Mouse (Mus musculus) adipocyte (in vitro differentiated cells): ENCODE measurements around the gene Limch1.
A peak's percentile ranks its signal among the peaks of the same experiment; 100 is the strongest.

ENCODE experiments used
- DNase-seq: peaks from one replicate; pipeline ENCODE4 v3.0.0-alpha.2; 2016; ENCODE audit warnings: low spot score

Gene Limch1

DNA sequence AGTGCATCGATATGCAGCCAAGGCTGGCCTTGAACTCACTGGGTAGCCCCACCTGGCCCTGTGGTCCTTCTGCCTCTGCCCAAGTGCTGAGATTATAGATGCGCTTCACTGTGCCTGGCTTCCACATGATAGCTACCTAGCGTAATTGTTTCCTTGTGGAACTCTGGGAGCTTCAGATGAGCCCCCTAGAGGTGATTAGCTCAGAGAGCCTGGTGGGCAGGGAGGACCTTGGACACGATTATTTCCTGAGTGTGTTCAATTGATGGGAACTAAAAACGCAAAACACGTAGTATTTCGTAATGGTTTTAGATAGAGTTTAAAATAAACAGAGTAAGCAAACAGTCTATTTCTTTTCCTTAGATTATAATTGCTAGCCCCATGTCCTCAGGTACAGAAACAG, 287.0 kb downstream of the Limch1 start:
- no peak for DNase-seq

DNA sequence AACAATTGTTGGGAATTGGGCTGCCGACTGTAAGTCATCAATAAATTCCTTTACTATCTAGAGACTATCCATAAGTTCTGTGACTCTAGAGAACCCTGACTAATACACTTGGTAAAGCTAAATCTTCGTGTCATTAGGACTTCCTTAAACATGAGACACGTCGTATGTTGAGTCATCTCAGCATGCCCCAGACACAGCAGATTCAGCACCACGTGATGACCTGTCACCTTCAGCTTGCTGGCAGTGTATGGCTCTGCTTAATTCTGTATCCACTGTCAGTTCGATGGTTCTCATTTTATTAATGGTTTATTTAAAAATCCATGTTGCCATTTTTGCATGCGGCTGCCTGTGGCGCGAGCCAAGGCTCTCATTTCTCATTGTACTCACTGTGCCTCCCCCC, 298.3 kb downstream of the Limch1 start:
- no peak for DNase-seq

DNA sequence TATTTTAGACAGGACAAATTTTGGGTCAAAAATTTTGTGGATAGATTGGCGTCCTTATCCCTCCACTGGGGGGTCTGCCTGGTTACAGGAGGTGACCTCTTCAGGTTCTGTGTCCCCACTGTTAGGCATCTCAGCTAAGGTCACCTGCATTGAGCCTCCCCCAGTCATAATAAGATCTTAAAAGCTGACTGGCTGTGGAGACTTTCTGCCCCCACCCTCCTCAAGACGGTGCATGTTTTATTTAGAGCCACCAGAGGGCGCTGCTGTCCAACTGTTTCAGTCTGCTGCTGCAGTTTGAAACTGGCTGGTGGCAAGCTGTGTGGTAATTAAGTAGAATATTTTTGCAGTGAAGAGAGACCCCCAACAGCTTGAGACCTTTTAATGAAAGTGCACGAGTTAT, 302.4 kb downstream of the Limch1 start:
- DNase-seq = peak; percentile 78

DNA sequence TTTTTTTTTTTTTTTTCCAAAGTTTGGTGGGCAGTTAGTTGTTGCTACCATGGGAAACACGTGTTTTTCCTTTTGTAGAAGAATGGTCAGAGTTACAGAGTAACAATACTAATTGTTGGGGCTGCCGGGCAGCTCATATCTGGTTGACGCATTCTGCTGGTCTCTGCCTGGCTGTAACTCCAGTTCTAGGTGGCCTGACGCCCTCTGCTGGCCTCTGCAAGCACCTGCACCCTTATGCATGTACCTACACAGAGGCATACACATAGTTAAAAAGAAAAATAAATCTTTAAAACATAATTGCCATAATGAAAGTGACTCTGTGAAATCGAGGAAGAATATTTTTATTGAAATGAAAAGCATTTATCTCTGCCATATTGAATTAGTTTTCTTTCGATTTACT, 312.2 kb downstream of the Limch1 start:
- no peak for DNase-seq

DNA sequence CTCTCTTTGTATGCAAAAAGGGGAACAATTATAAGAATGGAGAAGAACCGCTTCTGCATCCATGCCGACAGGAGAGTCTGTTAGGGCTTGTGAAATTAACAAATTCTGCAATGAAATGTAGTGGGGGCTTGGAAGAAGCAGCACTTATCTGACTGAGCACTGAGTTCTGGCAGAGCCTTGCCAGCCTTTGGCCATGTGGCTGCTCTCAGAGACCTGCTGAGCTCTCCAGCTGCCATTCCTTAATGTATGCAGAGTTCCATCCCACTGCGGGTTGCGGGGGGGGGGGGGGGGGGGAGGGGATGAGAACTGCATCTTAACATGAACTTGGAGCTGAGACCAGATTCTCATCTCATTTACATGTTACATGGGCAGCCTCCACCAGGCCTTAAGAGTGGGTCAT, 314.9 kb downstream of the Limch1 start:
- DNase-seq = no peak

DNA sequence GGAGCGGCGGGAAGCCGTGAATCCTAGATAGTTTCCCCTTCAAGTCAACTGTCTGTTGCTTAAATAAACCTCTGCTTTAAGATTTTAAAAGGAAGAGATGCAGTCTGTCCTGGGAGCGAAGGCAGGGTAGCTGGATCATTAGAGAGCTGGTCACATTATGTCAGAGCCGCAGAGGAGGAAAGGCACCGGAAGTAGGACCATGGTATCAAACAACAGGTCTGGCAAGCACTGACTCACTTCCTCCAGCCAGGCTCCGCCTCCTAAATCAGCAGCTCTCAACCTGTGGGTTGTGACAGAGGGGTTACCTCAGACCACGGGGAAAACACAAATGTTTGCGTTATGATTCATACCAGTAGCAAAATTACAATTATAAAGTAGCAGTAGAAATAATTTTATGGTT, 318.0 kb downstream of the Limch1 start:
- DNase-seq = no peak

DNA sequence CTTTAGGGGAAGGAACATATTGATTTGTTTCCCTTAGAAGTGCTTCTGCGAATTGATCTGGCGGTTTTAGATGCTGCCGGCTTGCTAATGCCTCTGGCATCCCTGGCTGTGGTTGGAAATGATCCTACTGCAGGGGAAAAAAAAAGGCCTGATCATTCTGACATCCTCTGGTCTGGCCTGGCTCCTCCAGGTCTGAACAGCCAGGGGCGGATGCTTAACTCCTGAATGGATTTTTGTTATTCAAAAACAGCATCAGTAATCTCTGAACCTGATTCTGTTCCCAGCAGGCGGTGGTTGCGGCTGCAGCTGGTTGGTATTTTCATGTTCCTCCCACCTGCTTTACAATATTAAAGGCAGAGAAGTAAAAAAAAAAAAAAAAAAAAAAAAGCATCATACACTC, 337.5 kb downstream of the Limch1 start:
- DNase-seq = no peak

DNA sequence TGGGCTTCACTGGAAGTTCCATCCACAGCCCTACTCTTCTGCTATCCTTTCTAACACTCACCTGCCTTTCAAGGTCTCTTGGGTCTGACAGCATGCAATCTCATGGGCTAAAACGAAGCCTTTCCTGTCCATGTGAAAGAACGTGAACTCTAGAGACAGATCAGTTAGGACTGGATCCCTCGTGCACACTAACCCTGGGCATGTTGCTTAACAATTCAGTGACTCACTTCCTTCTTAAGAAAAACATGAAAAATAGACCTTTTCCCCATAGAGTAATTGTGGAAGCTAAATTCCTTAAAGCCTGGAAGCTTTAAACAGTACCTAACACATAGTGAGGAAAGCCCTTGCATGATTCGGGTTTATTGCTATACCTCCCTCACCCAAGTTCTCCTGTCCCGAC, 345.2 kb downstream of the Limch1 start:
- peak; percentile 24 for DNase-seq

DNA sequence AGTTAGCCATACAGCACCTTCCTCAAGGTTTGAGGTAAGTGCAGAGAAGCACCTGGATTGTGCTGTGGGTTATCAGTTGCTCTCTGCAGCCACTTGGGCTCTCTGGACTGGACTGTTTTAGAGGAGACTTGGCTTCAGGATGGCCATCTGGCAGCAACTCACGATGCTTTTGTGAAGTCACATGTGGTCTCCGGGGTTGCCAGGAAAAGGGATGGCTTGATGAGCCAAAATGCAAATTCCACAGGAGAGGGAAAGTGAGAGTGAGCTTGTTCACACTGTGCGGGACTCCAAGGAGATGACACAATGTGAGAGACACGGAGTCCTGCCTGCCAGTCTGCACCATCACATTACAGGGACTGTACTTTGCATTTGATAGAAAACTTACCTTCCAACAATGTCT, 346.1 kb downstream of the Limch1 start:
- DNase-seq = peak; percentile 36

DNA sequence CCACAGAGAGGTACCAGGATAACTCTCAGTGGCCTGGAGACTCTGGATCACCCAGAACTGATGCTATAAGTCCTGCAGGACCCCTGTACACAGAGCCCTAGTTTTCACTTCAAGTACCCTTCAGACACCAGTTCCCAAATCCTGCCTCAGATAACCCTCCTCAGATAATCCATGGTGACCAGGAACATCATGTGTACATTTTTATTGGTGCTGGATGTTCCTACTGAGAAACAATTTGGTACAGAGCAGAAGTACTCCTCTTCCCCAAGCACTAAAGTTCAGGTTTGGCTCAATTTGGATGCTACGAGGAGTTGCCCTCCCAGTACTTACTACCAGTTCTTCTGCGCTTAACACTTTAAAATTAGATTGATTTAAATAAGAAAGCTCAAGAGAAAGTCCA, 348.4 kb downstream of the Limch1 start:
- no peak for DNase-seq

DNA sequence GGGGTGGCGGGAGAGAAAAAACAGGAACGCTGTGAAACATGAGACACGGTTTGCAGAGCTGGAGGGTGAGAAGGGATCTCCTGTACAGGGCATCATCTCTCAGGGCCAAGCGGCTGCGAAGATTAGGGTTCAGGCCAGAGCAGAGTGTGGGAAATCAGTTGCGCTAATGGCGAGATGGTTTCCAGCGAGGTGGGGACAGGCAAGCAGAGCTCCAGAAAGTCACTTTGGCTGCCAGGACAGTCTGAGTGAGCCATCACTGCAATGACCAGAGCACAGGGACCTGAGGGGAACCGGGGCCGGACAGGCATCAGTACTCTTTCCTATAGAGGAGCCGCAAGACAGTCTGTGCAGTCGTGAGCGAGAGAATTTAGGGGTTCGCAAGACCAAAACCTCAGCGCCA, 349.5 kb downstream of the Limch1 start:
- no peak for DNase-seq

DNA sequence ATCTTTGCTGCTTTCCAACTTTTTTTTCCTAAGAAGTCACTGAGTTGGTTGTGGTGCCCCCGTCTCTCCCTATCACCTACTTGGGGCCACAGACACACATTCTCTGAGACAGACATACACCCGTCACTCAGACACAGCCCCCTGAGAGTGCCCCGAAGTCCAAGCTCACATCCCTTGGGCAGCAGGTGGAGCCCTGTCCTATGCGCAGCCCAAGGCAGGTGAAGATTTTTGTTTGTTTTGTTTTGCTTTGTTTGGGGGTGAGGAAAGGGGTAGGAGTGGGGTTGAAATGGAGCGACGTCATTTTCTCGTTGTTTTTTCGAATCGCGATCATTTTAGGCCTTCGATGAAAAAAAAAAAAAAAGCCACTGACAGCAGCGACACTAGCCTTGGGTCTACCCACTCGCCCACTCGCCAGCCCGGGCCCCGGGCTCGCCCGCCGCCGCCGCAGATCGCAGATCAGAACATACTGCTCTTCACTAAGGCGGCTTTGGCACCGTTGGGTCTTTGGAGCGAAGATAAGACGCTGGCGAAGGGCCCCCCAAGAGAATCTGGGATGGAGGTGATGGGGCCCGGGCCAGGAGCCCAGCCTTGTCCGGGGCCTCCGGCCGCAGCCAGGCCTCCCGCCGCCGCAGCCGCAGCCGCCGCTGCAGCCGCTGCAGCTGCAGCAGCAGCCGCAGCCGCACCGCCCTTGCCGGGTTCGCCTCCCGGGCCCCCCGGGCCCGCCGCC, 350.2 kb downstream of the Limch1 start:
- no peak for DNase-seq

DNA sequence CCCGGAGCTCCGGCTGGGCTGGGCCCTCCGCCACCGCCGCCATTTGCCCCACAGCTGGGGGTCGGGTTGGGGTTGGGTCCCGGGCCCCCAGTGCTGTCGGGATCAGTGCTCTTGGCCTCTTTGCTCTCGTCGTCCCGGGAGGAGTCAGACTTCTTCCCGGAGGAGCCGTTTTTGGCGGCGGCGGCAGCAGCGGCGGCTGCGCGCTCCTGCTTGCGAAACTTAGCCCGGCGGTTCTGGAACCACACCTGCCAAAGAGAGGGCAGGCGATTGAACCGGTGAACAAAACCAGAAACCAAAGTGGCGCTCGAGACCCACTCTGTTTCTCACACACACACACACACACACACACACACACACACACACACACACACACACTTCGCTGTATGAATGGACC, 350.7 kb downstream of the Limch1 start:
- DNase-seq = no peak

DNA sequence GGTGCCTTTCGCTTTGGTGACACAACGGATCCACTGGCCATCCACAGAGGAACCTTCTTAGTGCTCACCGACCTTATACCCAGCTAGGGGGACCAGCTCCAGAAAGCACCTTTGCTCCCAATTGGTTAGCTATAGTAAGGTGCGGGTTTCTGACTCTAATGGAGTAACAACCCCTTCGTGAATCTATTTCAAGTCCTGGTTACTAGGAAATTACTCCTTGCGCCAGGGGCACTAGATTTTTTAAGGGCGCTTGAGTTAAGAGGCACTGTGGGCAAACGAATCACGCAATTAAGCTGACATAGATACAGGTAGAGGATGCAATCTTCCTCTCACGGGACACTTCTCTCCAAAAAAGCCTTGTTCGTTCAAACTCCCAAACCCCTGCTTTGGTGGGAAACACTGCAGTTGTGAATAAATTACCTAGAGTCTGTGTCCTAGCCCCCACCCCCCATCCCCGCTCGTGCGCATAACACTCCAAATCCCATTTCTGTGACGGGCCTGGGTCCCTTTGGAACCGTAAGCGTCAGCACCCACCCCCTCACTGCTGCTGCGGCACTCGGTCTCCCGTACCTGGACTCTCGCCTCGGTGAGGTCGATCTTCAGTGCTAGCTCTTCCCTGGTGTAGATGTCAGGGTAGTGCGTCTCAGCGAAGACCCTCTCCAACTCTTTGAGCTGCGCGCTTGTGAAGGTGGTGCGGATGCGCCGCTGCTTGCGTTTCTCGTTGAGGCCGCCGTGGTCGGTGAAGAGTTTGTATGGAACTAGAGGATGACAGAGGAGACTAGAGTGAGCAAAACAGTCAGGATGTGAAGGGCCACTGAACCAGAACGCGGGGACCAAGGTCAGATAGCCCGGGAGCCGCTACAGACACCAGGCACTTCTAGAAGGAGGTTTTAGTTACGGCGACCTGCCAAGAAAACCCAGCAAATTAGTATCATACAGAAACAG, 351.8 kb downstream of the Limch1 start:
- no peak for DNase-seq

DNA sequence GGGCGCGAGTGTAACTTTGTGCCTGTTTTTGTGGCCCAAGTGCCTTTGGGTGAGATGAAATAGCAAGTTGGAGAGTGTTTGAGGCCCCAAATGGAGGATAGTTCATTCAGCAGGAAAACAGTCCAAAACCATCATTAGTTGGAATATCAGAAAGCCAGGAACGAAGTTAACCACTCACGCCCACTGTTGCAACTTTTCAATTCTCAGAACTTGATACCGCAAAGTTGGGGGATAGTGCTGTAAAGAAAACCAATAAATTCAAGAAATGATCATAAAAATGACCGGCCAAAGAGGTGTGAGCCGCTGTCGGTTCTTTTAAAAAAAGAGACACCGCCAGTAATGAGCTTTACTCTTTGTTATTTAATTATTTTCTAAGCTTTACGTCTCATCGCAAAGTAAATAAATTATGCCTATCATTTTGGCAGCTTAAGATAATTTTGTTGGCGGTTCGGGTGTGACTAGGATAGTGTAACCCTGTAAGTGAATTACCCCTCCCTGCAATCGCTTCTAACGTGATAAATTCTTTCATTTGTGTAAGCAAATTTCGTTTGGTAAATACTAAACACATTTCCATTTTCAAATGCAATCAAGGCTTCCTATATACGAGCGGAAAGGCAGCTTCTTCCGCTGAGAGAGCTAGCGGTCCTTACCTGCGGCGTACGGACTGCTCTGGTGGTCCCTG, 352.6 kb downstream of the Limch1 start:
- DNase-seq = no peak

DNA sequence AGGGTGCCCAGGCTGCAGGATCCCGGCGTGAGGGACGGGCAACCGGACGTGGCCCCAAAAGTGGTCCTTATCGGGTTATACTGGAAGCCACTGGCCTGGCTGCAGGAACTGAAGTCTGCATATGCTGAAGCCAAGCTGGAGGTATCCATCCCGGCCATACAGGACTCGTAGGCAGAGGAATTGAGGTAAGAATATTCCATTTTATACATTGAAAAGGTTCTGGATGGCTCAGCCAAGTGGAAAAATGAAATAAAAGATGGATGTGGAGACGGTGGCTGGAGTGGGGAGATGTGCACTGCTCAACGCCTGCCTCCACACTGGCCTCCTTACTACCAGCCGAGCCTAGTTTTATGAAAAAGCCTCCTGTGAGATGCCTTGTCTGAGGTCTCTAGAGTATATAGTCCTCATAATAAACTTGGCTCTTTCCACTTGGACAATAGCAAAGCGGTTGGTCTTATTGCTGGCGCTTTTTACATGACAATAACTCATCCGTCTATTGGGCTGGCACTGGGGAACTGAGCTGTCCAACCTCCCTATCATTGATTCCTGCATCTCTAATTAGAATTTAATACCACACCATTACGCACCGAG, 353.2 kb downstream of the Limch1 start, which contains the start of gene Phox2b:
Phox2b (minus strand) TSS at position 569 of the 591 bp plus-strand sequence.
- DNase-seq = no peak

DNA sequence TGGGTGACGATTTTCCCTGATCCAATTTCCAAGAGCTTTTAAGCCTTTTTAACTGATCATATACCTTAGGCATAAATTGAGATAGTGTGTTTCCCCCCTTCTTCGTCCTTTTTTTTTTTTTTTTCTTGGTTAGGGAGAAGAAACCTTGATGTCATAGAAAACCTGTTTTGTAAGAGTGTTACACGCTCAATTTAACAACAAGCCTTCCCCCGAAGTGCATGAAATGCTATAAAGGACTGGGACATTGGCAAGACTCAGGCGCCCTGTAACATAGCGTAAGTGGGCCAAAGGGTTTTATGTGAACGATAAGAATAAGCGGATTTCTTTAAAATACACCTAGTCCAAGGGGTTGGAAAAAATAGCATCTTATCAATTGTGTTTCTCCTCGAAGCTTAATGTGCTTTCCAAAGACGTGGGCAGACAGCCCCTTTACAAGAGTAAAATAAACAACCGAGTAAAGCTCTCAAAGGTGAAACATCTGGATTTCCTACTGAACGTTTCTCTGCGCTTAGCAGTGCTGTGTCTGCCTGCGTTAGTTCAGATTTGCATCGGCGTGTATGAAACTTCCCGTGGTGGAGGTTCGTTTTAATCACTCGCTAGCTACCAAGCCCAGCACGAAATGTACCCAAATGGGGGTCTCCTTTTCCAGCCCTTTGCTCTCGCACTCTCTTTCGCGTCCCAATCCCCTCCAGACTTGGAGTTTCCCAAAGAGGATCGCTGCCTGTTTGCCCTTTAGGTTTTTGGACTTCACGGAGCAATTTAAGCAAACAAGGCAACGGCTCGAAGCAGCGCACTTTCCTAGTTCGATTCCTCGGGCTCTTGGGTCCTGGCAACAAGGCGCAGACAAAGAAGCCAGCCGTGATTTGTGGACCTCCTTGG, 354.0 kb downstream of the Limch1 start:
- no peak for DNase-seq

DNA sequence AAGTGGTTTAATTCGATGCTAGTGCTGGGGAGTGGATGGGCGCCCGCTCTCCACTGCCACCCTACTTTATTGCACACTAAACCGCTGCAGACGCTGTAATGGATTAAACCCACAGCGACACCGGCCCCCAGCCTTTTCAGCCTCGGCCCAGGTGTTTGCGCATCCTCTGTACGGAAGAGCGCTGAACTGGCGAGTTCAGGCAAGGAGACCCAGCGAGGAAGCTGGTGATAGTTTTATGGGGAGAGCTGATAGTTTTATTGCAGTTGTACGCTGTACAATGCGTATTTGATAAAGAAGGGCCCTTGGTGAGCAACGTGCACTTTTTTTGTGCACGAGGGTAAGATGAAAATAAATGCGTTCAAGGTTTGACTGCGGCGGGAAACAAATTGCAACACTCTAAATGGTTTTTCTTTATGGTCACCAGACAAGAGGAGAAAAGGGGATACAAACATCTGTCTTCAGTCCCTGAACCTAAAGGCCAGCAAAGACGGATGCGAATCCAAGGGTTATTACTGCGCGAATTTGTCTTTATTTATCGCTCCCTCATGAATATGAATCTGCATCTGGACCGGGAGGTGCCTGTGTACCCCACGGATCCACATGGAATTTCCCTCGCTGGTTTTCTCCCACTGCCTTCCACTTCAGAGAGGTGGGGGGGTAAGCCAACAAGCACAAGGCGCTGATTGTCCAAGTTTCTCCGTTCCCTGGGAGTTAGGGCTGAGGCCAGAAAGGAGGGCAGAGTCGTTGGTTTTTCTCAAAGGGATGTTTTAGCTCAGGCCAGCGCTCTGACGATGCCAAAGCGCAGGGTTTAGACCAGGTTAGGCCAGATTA, 355.2 kb downstream of the Limch1 start:
- no peak for DNase-seq

DNA sequence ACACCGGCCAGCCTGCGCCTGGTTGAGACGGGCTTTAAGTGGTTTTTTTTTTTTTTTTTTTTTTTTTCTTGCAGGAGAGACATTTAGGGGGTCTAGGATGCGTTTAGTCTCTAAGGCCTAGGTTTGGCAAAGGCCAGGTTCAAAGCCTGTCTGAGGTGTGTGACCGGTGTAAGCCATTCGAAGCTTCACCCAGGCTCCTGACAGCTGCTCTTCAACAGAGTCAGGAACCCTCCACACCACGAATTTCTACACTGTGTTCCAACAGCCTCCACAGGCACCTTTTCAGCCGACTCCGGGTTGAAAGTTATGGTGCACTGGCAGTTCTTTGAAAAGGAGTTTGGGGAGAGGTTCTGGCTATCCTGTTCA, 355.8 kb downstream of the Limch1 start:
- DNase-seq = no peak

DNA sequence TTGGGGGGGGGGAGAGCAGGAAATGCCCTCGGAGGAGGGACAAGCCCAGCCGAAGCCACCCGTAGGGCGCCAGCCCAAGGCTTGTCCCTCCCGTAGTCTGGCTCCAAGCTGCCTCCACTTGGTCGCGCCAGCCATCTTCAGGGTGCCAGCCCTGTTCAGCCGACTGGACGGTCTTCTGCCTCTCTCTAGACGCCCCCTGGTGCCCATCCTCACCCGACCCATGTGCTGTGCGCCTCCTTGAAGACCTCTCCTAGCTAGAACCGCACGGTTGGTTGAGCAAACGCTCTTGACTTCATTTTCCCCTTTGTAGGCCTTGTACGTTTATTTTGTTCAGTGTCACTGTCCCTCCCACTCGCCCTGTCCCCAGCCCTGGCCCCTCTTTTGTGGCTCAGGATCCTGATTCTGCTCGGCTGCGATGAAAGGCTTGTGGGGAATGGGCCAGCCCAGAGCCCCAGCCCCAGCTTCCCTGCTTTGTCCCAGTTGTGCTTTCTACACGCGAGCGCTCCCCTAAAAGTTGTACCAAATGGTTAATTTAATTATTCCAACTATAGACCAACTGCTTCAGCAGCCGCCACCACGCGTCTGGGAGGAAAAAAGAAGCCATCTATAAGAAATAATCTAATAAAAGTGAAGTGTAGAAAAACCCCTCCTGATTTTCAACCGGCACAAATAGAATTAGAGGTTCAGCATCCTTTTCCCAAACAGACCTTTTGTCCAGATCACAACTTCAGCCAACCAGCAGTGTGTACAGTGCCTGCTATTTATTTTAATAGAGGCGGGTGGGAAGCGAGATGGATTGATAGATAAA, 356.4 kb downstream of the Limch1 start:
- no peak for DNase-seq
